Mouse (Mus musculus) embryo, embryonic 11 days (tissue): ENCODE measurements at regions not wholly inside any gene's neighbourhood (a gene's known extent, or its start where the extent isn't known, plus 50 kb on each side); places are given as distances from the start of the nearest gene placed in this dataset.
"Not testable (repeated sequence)": the region's sequence is repeated elsewhere in the genome, so short reads cannot be mapped to it uniquely, and the experiment has no call there.

Source experiments
- DNase-seq: peaks from one replicate; pipeline ENCODE4 v3.0.0-alpha.2; 2015

DNA sequence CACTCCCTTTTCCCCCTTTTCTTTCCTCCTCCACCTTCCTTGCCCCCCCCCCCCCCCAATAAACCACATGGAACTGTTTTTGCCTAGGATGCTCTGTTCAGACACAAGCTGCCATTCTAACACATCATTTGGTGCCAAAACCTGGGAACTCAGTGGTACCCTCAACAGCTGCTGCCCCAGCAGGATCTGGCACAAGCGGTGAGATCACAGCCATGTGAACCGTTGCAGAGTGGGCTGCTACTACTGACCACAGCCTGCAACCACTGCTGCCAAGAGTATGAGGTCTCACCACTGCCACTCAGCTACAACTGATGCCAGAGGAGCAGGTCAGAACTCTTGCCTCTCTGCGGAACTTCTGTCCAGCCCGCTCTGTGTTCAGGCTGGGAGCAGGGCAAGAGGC lies 206.2 kb downstream of the Pcsk1 start:
- DNase-seq: no peak

DNA sequence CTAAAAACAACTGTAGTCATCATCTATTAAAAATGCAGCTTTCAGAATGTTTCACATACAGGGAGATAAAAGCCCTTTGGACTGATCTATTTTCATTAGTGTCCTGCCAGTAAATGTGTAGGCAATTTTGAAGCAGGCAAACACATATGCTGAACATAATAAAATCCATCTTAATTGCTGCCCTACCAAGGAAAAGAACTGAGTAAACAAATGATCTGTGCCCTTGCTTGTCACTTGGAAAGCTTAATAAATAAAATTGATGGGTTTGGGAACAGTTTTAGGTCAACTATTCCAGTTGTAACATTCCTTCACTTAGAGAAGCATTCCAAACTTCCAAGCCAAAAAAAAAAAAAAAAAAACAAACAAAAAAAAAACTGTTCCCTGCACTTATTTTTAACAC lies 230.2 kb downstream of the Pcsk1 start:
- no peak for DNase-seq

DNA sequence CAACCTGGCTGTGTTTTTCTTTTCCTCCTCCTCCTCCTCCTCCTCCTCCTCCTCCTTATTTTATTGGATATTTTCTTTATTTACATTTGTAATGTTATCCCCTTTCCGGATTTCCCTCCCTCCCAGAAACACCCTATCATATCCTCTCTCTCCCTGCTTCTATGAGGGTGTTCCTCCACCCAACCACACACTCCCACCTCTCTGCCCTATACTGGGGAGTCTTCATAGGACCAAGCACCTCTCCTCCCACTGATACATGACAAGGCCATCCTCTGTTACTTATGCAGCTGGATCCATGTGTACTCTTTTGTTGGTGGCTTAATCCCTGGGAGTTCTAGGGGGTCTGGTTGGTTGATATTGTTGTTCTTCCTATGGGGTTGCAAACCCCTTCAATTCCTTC lies 230.6 kb downstream of the Pcsk1 start:
- DNase-seq: no peak

DNA sequence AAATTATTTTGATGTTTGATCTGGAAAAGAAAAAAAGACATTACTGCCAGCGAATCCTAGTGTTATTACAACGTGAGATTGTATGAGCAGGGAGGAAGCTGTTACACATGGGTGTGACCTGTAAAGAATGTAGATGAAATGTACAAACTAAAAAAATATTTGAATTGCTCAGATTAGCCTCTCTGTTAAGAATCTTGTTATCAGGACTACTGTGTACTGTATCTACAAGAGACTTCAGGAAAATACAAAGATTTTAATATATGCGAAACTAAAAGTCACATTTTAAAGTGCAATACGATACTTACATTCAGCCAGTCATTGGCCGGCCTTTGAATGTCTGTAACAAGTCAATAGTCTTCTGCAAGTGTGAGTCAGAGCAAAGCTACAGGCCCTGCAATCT lies 247.4 kb downstream of the Pcsk1 start:
- DNase-seq: no peak

DNA sequence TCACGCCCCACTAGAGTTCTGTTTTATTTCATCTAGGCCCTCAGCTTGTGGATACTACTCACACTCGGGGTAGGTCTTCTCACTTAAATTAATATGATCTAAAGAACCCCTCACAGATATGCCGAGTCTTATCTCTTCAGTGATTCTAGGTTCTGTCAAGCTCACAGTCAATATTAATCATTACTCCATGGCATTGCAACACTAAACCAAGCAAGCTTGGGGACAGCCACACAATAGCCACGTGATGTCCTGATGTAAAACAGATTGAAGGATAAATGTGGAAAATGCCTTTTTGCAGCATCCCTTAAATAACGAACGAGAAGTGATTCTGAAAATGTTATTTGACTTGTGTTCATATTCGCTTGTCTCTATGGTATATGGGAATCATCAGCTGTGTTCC lies 253.8 kb downstream of the Pcsk1 start:
- no peak for DNase-seq

- DNase-seq: no peak
Observed at GRCm38 (mm10) chr13:75366723-75367426, 277.2 kb downstream of the Pcsk1 start.

GRCm38 (mm10) chr13:75368249-75368800 lies 278.7 kb downstream of the Pcsk1 start:
- no peak for DNase-seq

GRCm38 (mm10) chr13:75377100-75377499 lies 287.5 kb downstream of the Pcsk1 start:
- not testable (repeated sequence) for DNase-seq

DNA sequence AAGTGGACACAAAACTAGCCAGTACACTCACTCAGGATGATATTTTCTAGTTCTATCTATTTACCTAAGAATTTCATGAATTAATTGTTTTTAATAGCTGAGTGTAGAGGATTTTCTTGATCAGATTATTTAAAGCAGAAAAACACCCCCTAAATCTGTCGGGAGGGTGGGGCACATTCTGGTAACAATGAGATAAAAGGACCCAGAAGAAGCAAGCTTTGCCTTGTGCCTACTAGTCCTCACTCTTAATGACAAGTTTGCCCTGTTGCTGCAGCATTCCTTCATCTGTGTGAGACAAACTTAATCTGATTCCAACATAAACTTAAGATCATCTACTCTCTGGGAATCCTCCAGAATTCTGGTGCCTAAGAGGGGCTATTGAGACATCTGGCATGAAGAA lies 288.1 kb downstream of the Pcsk1 start:
- DNase-seq: no peak

GRCm38 (mm10) chr13:75384631-75385340 lies 295.2 kb downstream of the Pcsk1 start:
- DNase-seq: no peak

DNA sequence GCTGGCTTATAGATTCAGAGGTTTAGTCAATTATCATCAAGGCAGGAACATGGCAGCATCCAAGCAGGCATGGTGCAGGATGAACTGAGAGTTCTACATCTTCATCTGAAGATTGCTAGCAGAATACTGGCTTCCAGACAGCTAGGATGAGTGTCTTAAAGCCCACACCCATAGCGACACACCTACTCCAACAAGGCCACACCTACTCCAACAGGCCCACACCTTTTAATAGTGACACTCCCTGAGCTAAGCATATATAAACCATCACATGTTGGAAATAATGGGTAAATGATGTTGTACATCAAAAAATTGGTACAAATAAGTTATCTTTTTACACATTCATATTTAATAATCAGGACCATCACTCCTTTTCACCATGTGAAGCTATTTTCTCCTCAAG lies 299.6 kb downstream of the Pcsk1 start:
- no peak for DNase-seq

GRCm38 (mm10) chr13:75390177-75390576 lies 300.6 kb downstream of the Pcsk1 start:
- DNase-seq: no peak

- not testable (repeated sequence) for DNase-seq
Observed at GRCm38 (mm10) chr13:75399846-75400245, 306.7 kb upstream of the Ell2 start.

- no peak for DNase-seq
Observed at GRCm38 (mm10) chr13:75420726-75421125, 285.8 kb upstream of the Ell2 start.

- peak; percentile 5 for DNase-seq
Observed at GRCm38 (mm10) chr13:75426971-75427370, 279.6 kb upstream of the Ell2 start.

DNA sequence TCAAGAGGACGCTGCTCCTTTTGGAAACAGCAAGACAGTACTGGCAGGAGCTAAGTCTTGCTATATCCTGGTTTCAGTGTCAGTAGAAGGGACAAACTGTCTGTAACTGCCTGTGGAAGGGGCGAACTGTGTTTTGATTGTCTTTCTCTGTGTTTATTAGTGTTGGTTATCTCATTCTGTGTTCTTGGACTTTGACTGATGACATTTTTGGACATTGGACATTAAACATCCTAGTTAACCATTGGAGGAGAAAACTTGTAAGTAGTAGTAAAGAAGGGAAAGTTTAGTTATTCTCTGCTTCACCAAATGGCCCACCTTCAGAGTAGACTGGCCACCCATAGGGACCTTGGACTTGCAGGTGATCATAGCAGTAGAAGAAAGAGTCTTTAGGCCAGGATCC lies 267.4 kb upstream of the Ell2 start:
- no peak for DNase-seq

- DNase-seq: no peak
Observed at GRCm38 (mm10) chr13:75440051-75440450, 266.5 kb upstream of the Ell2 start.

DNA sequence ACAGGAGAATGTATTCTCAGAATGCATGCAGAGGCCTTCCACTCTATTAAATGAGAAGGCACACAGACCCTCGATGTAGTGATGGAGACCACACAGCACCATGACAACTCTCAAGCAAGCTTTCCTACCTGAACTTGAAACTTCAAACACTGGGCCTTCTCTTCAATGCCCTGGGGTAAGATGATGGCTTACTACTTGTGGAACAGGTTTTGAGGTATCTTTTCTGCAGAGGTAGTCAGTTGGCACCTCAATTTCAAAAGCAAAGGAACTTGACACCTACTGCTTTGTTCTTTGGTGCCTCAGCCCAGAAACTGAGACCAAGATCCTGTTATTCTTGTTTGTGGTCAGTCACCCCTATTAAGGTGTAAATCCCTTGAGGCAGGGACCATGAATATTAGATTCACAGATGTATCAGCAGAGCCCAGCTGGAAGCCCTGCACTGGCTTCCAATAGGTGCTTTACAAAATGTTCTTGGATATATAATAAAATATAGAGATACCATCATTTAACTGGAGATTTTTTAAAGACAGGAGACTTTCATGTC lies 246.2 kb upstream of the Ell2 start:
- no peak for DNase-seq

- no peak for DNase-seq
Observed at GRCm38 (mm10) chr13:75461273-75461672, 245.3 kb upstream of the Ell2 start.

- no peak for DNase-seq
Observed at GRCm38 (mm10) chr13:75467225-75467624, 239.3 kb upstream of the Ell2 start.

DNA sequence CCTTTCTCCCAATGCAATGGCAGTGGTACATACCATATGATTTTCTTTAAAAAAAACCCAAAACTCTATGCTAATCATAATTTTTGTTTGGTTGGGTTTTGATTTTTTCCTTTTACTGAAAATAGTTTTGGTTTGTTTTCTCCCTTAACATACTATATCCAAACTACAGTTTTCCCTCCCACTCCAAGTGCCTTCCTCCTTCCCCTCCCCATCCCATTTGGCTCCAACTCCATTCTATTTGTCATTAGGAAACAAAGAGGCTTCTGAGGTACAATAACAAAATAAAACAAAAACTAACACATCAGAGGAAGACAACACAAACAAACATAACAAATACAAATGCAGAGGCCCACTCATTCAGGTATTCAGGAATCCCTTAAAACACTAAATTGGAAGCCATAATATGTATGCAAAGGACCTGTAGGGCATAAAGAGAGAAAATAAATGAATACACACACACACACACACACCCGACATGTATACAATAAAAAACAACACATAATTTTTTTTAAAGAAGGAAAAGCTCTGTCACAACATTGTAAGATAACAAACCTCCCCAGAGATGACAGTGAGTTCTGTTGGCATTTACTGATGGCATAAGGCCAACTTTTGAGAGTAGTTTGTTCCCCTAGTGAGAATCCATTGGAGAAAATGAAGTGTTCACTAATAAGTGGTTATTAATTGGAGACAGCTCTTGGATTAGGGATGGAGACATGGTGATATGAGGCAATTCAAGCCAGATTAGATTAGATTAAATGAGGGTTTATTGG lies 230.5 kb upstream of the Ell2 start:
- no peak for DNase-seq

GRCm38 (mm10) chr13:75483157-75483915 lies 223.2 kb upstream of the Ell2 start:
- not testable (repeated sequence) for DNase-seq
